Mouse (Mus musculus): ENCODE data around the gene Glra3. TPM values are rescaled to one million over a fixed set of nuclear protein-coding genes. Genes with fewer than 3 reads are reported as not detected.
A peak's percentile ranks its signal among the peaks of the same experiment; 100 is the strongest.

Gene Glra3
- 0.06 and 0.26 TPM in 2 replicates for polyA plus RNA-seq (2015; fragmentation: Nextera tagmentation; extraction: Ambion mirVana)

DNA sequence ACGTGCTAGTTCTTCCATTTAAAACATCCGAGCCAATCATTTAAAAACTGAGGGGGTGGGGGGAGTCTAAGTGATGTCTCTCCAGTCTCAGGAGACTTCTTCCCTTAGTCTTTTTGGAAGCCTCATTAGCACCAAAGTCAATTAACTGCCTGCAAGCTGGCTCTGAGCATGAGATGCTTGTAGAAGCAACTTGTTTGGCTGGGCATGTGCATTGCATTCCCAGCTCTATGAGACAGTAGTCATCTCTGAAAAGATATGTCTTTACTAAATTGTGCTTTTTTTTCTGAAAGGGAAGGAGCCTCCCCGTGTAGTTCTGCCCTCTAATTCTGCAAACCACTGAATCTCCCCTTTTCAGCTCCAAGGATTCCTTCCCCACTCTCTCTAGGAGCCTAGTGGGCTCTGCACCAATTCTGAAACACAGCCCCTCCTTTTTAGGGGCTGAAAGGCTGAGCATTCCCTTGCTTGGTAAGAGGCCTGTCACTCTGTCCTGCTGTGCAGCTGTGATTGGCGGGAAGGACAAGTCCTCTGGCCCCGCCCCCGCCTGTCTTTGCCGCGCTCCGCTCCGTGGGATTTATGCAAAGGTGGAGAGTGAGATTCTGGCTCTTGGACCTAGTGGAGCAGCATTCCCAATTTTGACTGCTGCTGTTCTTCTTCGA, at the start of gene Glra3:
Glra3 (plus strand) TSS at position 591 of the 656 bp plus-strand sequence.
- Histone ChIP-seq H3K36me3 (ENCODE audit: poor library complexity, severe bottlenecking) (no peaks in the 10 kb centered on the region), H3K9ac (peak within 1 kb of the TSS; percentile 47; the same call in 1 of the 2 replicates), H3K27me3 (no peaks in the 10 kb centered on the region), H3K4me1 (peaks cover 12% of the 10 kb centered on the region), H3K4me3 (peak within 1 kb of the TSS; percentile 43), H3K27ac (no peak within 1 kb of the TSS), H3K9me3 (replicated peaks) (no peaks in the 10 kb centered on the region), H3K4me2 (peak within 1 kb of the TSS; percentile 75)
- 3% methylated on average over 11 of the region's 11 CpGs for WGBS
- ATAC-seq: peak; percentile 99

DNA sequence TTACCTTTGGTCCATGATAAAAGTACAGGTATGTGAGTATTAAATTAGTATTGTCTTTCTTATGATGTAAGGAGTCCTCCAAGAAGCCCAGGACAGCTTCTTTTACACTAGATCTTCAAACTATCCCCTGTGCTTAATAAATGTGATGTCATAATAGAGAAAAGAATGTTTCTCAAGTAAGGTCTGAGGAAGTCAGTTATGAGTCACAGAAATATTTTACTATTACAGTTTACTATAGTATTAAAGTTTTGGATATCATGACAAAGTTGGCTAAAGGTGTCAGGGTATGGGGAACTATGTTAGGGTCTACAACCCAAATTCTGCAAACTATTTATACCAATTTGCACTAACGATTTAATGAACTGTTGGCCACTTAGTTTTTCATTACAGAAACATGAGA, 33.4 kb upstream of the Glra3 start, which contains the start of gene Adam29:
Adam29 (minus strand) TSS at position 101 of the 400 bp plus-strand sequence.
- no peaks in the 10 kb centered on the region for H3K27me3 ChIP-seq
- no peak for ATAC-seq
- no peak within 1 kb of the TSS for H3K4me2 ChIP-seq
- no peak within 1 kb of the TSS for H3K4me3 ChIP-seq
- no peaks in the 10 kb centered on the region for H3K36me3 ChIP-seq (ENCODE audit: poor library complexity, severe bottlenecking)
- no peaks in the 10 kb centered on the region for H3K9me3 ChIP-seq (replicated peaks)
- WGBS: 80% methylated on average over 1 of the region's 1 CpGs
- H3K4me1 ChIP-seq: no peaks in the 10 kb centered on the region
- no peak within 1 kb of the TSS for H3K9ac ChIP-seq
- H3K27ac ChIP-seq: no peak within 1 kb of the TSS

DNA sequence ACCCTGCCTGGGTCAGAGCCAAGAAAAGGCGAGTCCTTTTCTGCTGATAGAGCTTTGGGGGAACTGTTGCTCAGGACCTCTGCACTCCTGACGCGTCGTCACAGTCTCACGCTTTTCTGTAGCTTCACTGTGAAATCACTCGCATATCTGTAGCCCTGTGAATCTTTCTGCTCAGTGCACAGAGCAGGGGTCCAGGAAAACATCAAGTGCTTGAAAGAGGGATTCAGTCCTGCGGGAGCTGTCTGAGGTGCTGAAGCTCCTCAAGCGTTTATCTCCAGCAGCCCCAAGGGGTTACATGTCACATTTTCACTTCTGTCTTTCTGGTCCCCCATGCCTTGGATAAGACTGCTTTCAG, 243 bp downstream of the Glra3 start:
- H3K36me3 ChIP-seq (ENCODE audit: poor library complexity, severe bottlenecking): no peaks in the 10 kb centered on the region
- H3K4me1 ChIP-seq: peaks cover 12% of the 10 kb centered on the region
- WGBS: under 1% methylated on average over 8 of the region's 8 CpGs
- H3K4me3 ChIP-seq: peak overlapping the region; percentile 43
- H3K9me3 ChIP-seq (replicated peaks): no peaks in the 10 kb centered on the region
- no peak overlapping the region for H3K27ac ChIP-seq
- no peaks in the 10 kb centered on the region for H3K27me3 ChIP-seq
- peak overlapping the region; percentile 47; the same call in 1 of the 2 replicates for H3K9ac ChIP-seq
- peak overlapping the region; percentile 75 for H3K4me2 ChIP-seq
- peak; percentile 90 for ATAC-seq

DNA sequence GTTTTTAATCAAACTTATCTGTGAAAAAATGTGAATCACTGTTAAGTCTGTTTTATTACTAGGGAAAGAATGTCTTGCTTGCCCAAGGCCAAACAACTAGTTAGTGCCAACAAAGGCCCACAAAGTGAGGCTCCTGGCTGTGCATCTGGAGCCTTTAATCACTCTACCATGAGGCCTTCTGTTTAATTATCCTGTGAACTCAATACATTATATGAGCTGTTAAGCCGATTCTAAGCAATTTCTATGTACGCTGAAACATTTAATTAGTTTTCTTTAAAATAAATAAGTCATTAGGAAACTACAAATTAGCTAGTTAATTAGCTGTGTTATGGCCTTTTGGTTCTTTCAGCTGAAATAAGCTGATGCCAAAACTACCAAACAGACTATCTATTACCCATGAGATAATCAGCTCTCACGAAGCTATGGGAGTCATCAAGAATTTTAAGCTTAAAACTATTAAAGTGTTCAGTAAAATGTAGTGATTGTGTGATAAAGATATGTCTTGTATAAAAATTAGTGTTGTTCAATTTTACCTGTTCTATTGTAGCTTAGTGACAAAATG, 24.6 kb downstream of the Glra3 start:
- 20% methylated on average over 3 of the region's 3 CpGs for WGBS
- Histone ChIP-seq H3K27ac (no peak overlapping the region), H3K4me3 (no peak overlapping the region), H3K27me3 (peaks cover 25% of the 10 kb centered on the region), H3K4me1 (no peaks in the 10 kb centered on the region), H3K9ac (no peak overlapping the region), H3K4me2 (no peak overlapping the region), H3K9me3 (replicated peaks) (no peaks in the 10 kb centered on the region), H3K36me3 (ENCODE audit: poor library complexity, severe bottlenecking) (no peaks in the 10 kb centered on the region)
- ATAC-seq: peak; percentile 88; the same call in 1 of the 2 replicates

GRCm38 (mm10) chr8:55997859-55998258, 57.6 kb downstream of the Glra3 start:
- Histone ChIP-seq H3K27ac (no peak overlapping the region), H3K36me3 (ENCODE audit: poor library complexity, severe bottlenecking) (no peaks in the 10 kb centered on the region), H3K27me3 (no peaks in the 10 kb centered on the region), H3K9ac (no peak overlapping the region), H3K4me1 (no peaks in the 10 kb centered on the region), H3K9me3 (replicated peaks) (no peaks in the 10 kb centered on the region), H3K4me2 (no peak overlapping the region), H3K4me3 (no peak overlapping the region)
- ATAC-seq: peak; percentile 68; the same call in 1 of the 2 replicates
- 72% methylated on average over 3 of the region's 3 CpGs for WGBS

- ATAC-seq: no peak
- H3K4me3 ChIP-seq: no peak overlapping the region
- 83% methylated on average over 2 of the region's 2 CpGs for WGBS
- H3K27me3 ChIP-seq: no peaks in the 10 kb centered on the region
- H3K4me1 ChIP-seq: no peaks in the 10 kb centered on the region
- H3K36me3 ChIP-seq (ENCODE audit: poor library complexity, severe bottlenecking): no peaks in the 10 kb centered on the region
- H3K9me3 ChIP-seq (replicated peaks): no peaks in the 10 kb centered on the region
- no peak overlapping the region for H3K9ac ChIP-seq
- H3K27ac ChIP-seq: no peak overlapping the region
- no peak overlapping the region for H3K4me2 ChIP-seq
Measured at GRCm38 (mm10) chr8:56054324-56054723, 114.1 kb downstream of the Glra3 start.

DNA sequence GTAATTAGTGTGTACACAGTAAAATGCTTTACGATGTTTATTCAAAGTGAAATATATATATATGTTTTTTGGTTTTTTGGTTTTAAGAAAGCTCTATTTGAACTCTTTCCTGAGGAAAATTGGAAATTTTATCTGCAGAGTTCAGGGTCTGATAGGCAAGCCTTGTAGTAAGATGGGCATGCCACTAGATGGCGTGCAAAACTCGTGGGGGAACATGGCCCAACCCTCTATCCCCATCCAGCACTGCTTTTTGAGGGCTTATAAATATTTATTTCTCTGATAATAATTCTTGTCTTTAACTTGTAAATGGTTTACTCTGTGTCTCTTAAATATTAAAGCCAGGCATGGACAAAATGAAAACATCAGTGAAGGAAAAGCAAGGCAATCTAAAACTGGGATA, 122.8 kb downstream of the Glra3 start:
- Histone ChIP-seq H3K9ac (no peak overlapping the region), H3K9me3 (replicated peaks) (no peaks in the 10 kb centered on the region), H3K4me1 (no peaks in the 10 kb centered on the region), H3K4me2 (no peak overlapping the region), H3K27ac (no peak overlapping the region), H3K27me3 (no peaks in the 10 kb centered on the region), H3K36me3 (ENCODE audit: poor library complexity, severe bottlenecking) (no peaks in the 10 kb centered on the region), H3K4me3 (no peak overlapping the region)
- WGBS: 20% methylated on average over 3 of the region's 3 CpGs
- peak; percentile 53; the same call in 1 of the 2 replicates for ATAC-seq

DNA sequence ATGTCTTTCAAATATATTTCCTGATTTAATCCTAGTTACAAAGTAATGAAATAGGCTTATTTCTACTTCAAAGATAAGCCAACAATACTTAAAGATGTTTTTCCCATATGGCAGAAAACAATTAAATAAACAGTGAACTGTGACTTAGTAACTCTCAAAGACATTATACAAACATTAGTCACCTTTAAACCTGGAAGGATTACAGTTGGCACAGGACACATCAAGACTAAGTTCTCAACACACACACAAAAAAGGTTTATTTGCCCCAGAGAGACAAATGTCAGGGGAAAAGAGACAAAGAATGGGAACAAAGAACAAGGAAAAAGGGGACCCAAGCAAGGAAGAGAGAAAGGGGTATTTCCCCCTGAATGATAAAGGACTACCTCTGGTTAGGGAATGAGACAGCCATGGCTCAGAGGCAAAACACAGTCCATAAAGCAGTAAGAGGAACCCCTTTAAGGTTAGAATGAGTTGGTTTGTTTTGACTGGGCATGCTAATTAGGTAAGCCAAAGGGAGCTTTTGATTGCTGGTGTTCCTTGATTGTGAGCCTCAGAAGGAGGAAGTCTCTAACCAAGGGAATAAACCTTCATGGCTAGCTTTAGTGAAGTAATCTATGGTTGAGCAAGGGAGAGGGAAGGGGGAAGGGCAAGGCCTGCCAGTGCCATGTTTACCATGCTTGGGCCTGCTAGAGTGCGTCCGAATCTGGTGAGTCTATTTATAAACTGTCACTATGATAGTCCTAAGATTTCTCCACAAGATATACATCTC, 130.4 kb downstream of the Glra3 start:
- H3K9me3 ChIP-seq (replicated peaks): no peaks in the 10 kb centered on the region
- H3K27me3 ChIP-seq: no peaks in the 10 kb centered on the region
- no peak overlapping the region for H3K4me3 ChIP-seq
- ATAC-seq: no peak
- H3K9ac ChIP-seq: no peak overlapping the region
- H3K4me2 ChIP-seq: no peak overlapping the region
- no peak overlapping the region for H3K27ac ChIP-seq
- H3K36me3 ChIP-seq (ENCODE audit: poor library complexity, severe bottlenecking): no peaks in the 10 kb centered on the region
- H3K4me1 ChIP-seq: no peaks in the 10 kb centered on the region
- WGBS: 74% methylated on average over 2 of the region's 2 CpGs

DNA sequence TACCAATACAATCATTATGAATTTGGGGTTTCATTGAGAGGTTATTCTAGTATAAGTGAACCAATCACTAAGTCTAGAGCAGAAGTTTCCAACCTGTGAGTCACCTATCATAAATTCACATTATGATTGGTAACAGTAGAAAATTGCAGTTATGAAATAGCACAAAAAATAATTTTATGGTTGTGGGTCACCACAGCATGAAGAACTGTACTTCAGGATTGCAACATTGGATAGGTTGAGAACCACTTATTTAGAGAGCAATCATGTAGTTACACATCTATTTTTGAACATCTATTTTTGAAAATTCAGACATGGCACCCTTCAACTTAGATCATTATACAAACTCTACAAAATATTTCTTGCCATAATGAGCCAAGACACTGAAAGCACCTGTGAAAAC, 143.4 kb downstream of the Glra3 start:
- Histone ChIP-seq H3K27me3 (no peaks in the 10 kb centered on the region), H3K36me3 (ENCODE audit: poor library complexity, severe bottlenecking) (no peaks in the 10 kb centered on the region), H3K4me1 (no peaks in the 10 kb centered on the region), H3K4me2 (no peak overlapping the region), H3K9ac (no peak overlapping the region), H3K27ac (no peak overlapping the region), H3K9me3 (replicated peaks) (no peaks in the 10 kb centered on the region), H3K4me3 (no peak overlapping the region)
- no peak for ATAC-seq

GRCm38 (mm10) chr8:56094385-56094784, 154.1 kb downstream of the Glra3 start:
- H3K9me3 ChIP-seq (replicated peaks): no peaks in the 10 kb centered on the region
- H3K27ac ChIP-seq: no peak overlapping the region
- H3K36me3 ChIP-seq (ENCODE audit: poor library complexity, severe bottlenecking): no peaks in the 10 kb centered on the region
- H3K4me3 ChIP-seq: no peak overlapping the region
- H3K4me2 ChIP-seq: no peak overlapping the region
- no peaks in the 10 kb centered on the region for H3K27me3 ChIP-seq
- no peak for ATAC-seq
- no peak overlapping the region for H3K9ac ChIP-seq
- no peaks in the 10 kb centered on the region for H3K4me1 ChIP-seq

- Histone ChIP-seq H3K4me3 (no peak overlapping the region), H3K27ac (no peak overlapping the region), H3K4me2 (no peak overlapping the region), H3K9ac (no peak overlapping the region), H3K36me3 (ENCODE audit: poor library complexity, severe bottlenecking) (no peaks in the 10 kb centered on the region), H3K27me3 (no peaks in the 10 kb centered on the region), H3K9me3 (replicated peaks) (no peaks in the 10 kb centered on the region), H3K4me1 (no peaks in the 10 kb centered on the region)
- WGBS: 90% methylated on average over 6 of the region's 6 CpGs
- ATAC-seq: no peak
Measured at GRCm38 (mm10) chr8:56110296-56110695, 170.0 kb downstream of the Glra3 start.

GRCm38 (mm10) chr8:56129357-56129756, 189.1 kb downstream of the Glra3 start:
- ATAC-seq: no peak

More at GRCm38 (mm10) chr8:56129357-56129756, 189.1 kb downstream of the Glra3 start:
- H3K9ac ChIP-seq: no peak overlapping the region
- no peak overlapping the region for H3K4me2 ChIP-seq
- no peak overlapping the region for H3K4me3 ChIP-seq
- WGBS: 62% methylated on average over 2 of the region's 2 CpGs
- H3K27me3 ChIP-seq: no peaks in the 10 kb centered on the region
- H3K4me1 ChIP-seq: no peaks in the 10 kb centered on the region
- H3K36me3 ChIP-seq (ENCODE audit: poor library complexity, severe bottlenecking): no peaks in the 10 kb centered on the region
- H3K27ac ChIP-seq: no peak overlapping the region
- H3K9me3 ChIP-seq (replicated peaks): no peaks in the 10 kb centered on the region
